Mouse (Mus musculus): ENCODE measurements around the gene Tspo2. TPM values are rescaled to one million over a fixed set of nuclear protein-coding genes. Genes with fewer than 3 reads are reported as not detected.
"Not testable (repeated sequence)": the region's sequence is repeated elsewhere in the genome, so short reads cannot be mapped to it uniquely, and the experiment has no call there.

The Tspo2 gene
- 1.8 and 3.0 TPM in 2 replicates for polyA plus RNA-seq (2015; fragmentation: Nextera tagmentation; extraction: Ambion mirVana)

DNA sequence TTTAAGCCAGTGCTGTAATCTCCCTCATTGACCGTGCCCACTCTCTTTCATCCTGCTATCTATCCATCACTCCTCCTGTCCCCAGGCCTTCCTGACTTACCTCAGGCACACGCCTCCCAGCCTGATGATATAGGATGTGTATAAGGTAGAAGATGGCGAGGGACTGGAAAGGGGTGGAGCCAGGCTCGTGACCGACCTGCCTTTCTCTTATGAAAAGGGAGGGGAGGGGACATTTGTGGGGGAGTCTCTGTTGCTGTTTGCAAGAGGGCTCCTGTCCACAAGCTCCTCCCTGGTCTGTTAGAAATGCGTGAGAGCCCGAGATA is at the start of gene Tspo2:
TSS of gene Tspo2 (minus strand) at position 170 of the 323 bp plus-strand sequence.
- H3K9ac ChIP-seq, result no peak within 1 kb of the TSS
- no peak for ATAC-seq (ENCODE audit: insufficient number of reproducible peaks, low FRiP score, low TSS enrichment, low read depth)
- no peak within 1 kb of the TSS for H3K4me3 ChIP-seq
- H3K4me2 ChIP-seq, result no peak within 1 kb of the TSS
- no peaks in the 10 kb centered on the region for H3K4me1 ChIP-seq
- no peak within 1 kb of the TSS for H3K27ac ChIP-seq
- H3K36me3 ChIP-seq, result no peaks in the 10 kb centered on the region
- WGBS, result 54% methylated on average over 7 of the region's 7 CpGs
- no peaks in the 10 kb centered on the region for H3K27me3 ChIP-seq
- no peaks in the 10 kb centered on the region for H3K9me3 ChIP-seq

DNA sequence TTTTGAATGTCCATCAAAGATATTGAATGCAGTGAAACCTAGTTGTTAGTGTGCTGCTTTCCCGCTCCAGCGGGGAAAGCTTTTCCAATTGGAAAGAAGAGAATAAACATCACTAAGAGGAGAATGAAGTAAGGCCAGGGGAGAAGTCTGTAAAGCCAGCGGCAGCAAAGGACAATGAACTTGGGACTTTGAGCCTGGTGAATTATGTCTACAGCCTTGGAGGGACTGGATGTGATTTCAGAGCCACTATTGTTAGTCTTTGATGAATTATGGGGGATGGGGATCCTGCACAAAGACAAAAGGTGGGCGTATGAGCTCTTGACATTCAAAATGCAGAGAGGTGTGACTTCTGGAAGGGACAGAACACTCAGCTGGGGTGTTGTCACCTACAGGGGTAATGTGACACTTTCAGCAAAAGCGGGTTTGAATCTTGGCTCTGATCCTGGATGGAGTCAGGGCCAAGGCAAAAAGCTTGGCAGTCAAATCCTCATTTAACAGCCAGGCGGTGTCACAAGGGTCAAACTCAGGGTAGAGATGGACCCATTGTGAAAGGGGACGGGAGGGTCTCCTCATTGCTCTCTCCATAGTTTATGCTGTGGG is 49.6 kb upstream of the Tspo2 start:
- Histone ChIP-seq H3K27me3 (no peaks in the 10 kb centered on the region), H3K36me3 (no peaks in the 10 kb centered on the region), H3K9ac (no peak overlapping the region), H3K4me2 (no peak overlapping the region), H3K27ac (no peak overlapping the region), H3K9me3 (no peaks in the 10 kb centered on the region), H3K4me1 (no peaks in the 10 kb centered on the region), H3K4me3 (no peak overlapping the region)
- no peak for ATAC-seq (ENCODE audit: insufficient number of reproducible peaks, low FRiP score, low TSS enrichment, low read depth)
- 70% methylated on average over 7 of the region's 7 CpGs for WGBS

DNA sequence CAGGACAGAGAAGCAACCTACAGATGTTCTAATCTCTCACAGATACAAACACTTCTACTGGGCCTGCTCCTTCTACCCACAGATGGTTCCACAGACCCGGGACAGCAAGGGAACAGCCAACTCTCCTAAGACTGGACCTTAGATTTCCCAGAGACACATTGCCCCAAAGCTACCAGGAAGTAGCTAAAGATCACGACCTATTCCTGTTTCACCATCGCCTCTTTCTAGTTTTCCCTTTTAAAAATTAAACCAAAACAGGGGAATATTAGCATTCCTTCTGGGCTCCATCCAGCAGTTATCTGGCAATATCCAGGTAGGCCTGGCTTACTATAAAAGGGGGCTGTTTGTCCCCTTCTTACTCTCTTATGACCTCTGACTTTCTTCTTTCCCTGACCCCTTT is 46.7 kb upstream of the Tspo2 start:
- Histone ChIP-seq H3K27me3 (no peaks in the 10 kb centered on the region), H3K4me1 (no peaks in the 10 kb centered on the region), H3K27ac (no peak overlapping the region), H3K9ac (no peak overlapping the region), H3K4me3 (no peak overlapping the region), H3K36me3 (no peaks in the 10 kb centered on the region), H3K4me2 (no peak overlapping the region), H3K9me3 (no peaks in the 10 kb centered on the region)
- ATAC-seq (ENCODE audit: insufficient number of reproducible peaks, low FRiP score, low TSS enrichment, low read depth), result no peak
- 74% methylated on average over 3 of the region's 3 CpGs for WGBS

DNA sequence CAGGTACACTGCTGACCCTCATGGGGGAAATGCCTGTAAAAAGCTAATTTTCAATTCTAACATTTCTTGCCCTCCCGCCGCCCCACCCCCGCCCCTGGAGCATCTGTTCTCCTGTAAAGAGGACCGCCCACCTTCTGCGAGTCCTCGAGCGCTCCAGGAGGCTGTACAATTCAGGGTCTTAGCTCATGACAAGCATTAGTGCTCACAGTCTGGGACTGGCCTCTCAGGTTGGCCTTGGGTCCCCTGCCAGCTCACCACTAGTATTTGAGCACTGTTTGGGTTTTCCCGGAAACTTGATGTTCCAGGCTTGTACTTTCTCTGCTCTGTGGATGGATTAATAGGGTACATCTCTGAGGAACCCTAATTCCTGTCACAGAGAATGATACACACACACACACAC is 42.7 kb upstream of the Tspo2 start:
- H3K27me3 ChIP-seq, result no peaks in the 10 kb centered on the region
- H3K9me3 ChIP-seq, result no peaks in the 10 kb centered on the region
- no peak overlapping the region for H3K27ac ChIP-seq
- no peak overlapping the region for H3K4me2 ChIP-seq
- no peak overlapping the region for H3K9ac ChIP-seq
- no peaks in the 10 kb centered on the region for H3K4me1 ChIP-seq
- 45% methylated on average over 8 of the region's 8 CpGs for WGBS
- no peak overlapping the region for H3K4me3 ChIP-seq
- ATAC-seq (ENCODE audit: insufficient number of reproducible peaks, low FRiP score, low TSS enrichment, low read depth), result no peak
- H3K36me3 ChIP-seq, result no peaks in the 10 kb centered on the region

DNA sequence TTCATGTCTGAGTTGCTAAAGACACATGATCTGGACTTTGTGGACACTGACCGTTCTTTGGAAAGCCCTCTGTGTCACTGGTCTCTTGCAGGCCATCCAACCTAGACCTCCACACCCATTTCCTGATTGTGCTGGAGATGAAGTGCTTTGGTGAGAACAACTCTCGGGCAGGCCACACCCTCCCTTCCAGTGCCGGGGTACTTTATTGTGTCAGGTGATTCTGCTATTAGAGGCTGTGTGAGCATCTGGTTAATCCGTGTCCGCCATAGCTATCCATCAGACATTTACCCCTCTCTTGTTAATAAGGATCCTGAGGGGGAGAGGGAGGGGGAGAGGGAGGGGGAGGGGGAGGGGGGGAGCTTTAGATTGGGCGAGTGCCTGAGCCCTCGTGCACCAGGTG is 42.3 kb upstream of the Tspo2 start:
- 34% methylated on average over 7 of the region's 7 CpGs for WGBS
- H3K4me2 ChIP-seq, result no peak overlapping the region
- no peak for ATAC-seq (ENCODE audit: insufficient number of reproducible peaks, low FRiP score, low TSS enrichment, low read depth)
- H3K9ac ChIP-seq, result no peak overlapping the region
- H3K4me1 ChIP-seq, result no peaks in the 10 kb centered on the region
- H3K27ac ChIP-seq, result no peak overlapping the region
- no peak overlapping the region for H3K4me3 ChIP-seq
- H3K27me3 ChIP-seq, result no peaks in the 10 kb centered on the region
- no peaks in the 10 kb centered on the region for H3K9me3 ChIP-seq
- H3K36me3 ChIP-seq, result no peaks in the 10 kb centered on the region

DNA sequence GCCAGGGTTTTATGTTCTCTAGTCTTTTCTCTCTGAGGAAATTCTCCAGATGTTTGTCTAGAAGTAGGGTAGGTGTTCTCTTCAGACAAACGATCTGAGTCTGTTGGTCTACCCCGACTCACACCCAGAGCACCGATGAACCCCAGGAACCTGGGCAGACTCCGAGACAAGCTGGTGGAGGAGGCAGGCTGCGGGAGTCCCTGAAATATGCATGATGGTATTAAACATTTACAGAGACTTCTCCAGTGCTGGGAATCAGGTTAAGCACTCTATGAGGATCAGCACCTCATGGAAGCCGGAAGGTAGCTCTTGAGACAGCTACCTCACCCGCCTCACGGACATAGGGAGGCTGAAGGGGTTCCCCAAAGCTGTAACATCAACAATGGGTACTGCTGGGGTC is 41.3 kb upstream of the Tspo2 start:
- H3K4me2 ChIP-seq, result no peak overlapping the region
- no peaks in the 10 kb centered on the region for H3K36me3 ChIP-seq
- H3K27ac ChIP-seq, result no peak overlapping the region
- no peaks in the 10 kb centered on the region for H3K27me3 ChIP-seq
- no peaks in the 10 kb centered on the region for H3K9me3 ChIP-seq
- 89% methylated on average over 8 of the region's 8 CpGs for WGBS
- no peak overlapping the region for H3K9ac ChIP-seq
- no peaks in the 10 kb centered on the region for H3K4me1 ChIP-seq
- no peak for ATAC-seq (ENCODE audit: insufficient number of reproducible peaks, low FRiP score, low TSS enrichment, low read depth)
- H3K4me3 ChIP-seq, result no peak overlapping the region

DNA sequence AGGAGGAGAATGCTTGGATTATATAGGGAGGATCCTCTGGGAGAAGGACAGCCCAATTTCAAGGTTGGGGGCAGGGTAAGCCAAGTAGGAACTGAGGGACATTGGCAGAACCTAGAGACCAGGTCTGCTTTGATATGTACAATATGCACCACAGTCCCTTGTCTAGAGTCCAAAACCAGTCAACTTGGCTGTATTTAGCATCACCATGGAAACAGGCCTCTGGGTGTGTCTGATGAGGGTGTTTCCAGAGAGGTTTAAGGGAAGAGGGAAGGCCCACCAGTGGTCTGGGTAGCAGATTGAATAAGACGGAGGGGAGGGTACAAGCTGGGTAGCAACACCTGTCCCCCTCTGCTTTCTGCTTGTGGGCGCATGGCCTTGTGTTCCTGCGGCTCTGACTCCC is 38.1 kb upstream of the Tspo2 start:
- Histone ChIP-seq H3K9ac (no peak overlapping the region), H3K4me3 (no peak overlapping the region), H3K27ac (no peak overlapping the region), H3K4me1 (no peaks in the 10 kb centered on the region), H3K9me3 (no peaks in the 10 kb centered on the region), H3K4me2 (no peak overlapping the region), H3K27me3 (no peaks in the 10 kb centered on the region), H3K36me3 (no peaks in the 10 kb centered on the region)
- no peak for ATAC-seq (ENCODE audit: insufficient number of reproducible peaks, low FRiP score, low TSS enrichment, low read depth)
- 88% methylated on average over 3 of the region's 3 CpGs for WGBS

DNA sequence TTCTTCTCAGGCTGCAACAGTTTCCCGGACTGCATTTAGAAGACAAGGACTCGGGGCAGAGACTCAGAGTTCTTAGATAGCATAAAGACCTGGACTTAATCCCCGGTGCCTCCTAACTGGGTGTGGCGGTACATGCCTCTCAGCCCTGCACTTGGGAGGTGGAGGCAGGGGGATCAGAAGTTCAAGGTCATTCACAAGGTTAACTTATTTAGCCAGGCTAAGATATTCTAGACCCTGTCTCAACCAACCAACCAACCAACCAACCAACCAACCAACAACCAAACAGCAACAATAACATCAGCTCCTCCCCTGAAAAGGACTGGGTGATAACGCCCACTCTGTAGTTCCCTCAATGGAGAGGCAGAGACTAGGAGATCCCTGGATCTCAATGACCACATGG is 32.9 kb upstream of the Tspo2 start:
- no peak for ATAC-seq (ENCODE audit: insufficient number of reproducible peaks, low FRiP score, low TSS enrichment, low read depth)
- no peaks in the 10 kb centered on the region for H3K36me3 ChIP-seq
- 91% methylated on average over 5 of the region's 5 CpGs for WGBS
- no peak overlapping the region for H3K27ac ChIP-seq
- H3K9me3 ChIP-seq, result no peaks in the 10 kb centered on the region
- no peak overlapping the region for H3K4me2 ChIP-seq
- no peaks in the 10 kb centered on the region for H3K27me3 ChIP-seq
- H3K9ac ChIP-seq, result no peak overlapping the region
- H3K4me1 ChIP-seq, result no peaks in the 10 kb centered on the region
- H3K4me3 ChIP-seq, result no peak overlapping the region

DNA sequence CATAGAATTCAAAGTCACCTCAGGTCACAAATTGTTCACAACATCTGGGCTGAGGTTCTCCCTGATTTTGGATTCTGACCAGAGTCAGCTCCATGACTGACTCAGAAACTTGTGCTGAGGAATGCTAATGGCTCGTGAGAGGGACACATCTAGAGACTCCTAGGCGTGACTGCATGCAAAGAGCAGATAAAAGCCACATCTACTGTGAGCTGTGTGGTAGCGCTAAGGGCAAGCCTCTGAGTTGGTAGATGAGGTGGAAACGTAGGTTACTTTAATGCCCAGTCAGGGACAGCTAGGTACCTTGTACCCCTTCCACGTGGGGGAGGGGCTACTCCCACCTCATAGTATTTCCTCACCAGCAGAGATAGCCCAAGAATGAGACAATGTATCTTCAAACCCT is 32.4 kb upstream of the Tspo2 start:
- Histone ChIP-seq H3K27ac (no peak overlapping the region), H3K9me3 (no peaks in the 10 kb centered on the region), H3K4me3 (no peak overlapping the region), H3K4me2 (no peak overlapping the region), H3K4me1 (no peaks in the 10 kb centered on the region), H3K9ac (no peak overlapping the region), H3K36me3 (no peaks in the 10 kb centered on the region), H3K27me3 (no peaks in the 10 kb centered on the region)
- no peak for ATAC-seq (ENCODE audit: insufficient number of reproducible peaks, low FRiP score, low TSS enrichment, low read depth)
- WGBS, result 79% methylated on average over 5 of the region's 5 CpGs

DNA sequence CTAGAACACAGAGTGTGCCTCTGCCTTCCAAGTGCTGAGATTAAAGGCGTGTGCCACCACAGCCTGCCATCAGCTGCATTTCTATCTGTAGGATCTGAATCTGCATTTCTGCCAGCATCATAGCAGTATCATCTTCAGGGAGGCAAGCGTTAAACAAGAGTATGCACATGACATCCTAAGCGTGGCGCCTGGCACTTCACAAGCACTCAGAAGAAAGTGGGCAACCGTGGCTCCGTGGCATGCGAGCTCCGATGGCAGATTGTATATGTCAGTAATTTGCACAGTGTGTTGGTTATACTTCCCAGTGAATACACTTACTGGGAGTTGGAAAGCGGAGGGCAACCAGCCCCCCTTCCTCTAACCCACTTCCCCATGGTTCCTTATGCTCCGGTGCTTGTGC is 28.6 kb upstream of the Tspo2 start:
- no peak overlapping the region for H3K27ac ChIP-seq
- H3K36me3 ChIP-seq, result no peaks in the 10 kb centered on the region
- H3K4me1 ChIP-seq, result no peaks in the 10 kb centered on the region
- no peak overlapping the region for H3K4me3 ChIP-seq
- H3K9ac ChIP-seq, result no peak overlapping the region
- H3K27me3 ChIP-seq, result no peaks in the 10 kb centered on the region
- no peaks in the 10 kb centered on the region for H3K9me3 ChIP-seq
- no peak for ATAC-seq (ENCODE audit: insufficient number of reproducible peaks, low FRiP score, low TSS enrichment, low read depth)
- no peak overlapping the region for H3K4me2 ChIP-seq
- WGBS, result 85% methylated on average over 10 of the region's 10 CpGs

DNA sequence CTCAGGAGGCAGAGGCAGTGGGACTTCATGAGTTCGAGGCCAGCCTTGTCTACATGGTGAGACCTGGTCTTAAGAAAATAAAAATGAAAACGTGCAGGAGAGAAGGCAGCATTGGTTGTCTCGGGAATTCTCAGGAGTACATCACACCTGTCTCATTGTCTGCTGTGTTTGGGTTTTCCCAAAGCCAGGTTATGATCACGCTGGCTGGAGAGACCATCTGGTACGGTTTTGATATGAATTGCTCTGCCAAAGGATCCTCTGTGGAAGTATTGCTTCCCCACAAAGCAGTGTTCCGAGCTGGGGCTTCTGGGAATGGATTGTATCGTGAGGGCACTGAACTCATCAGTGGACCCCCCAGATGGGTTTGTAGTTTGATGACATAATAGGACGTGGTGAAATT is 24.1 kb upstream of the Tspo2 start:
- no peak for ATAC-seq (ENCODE audit: insufficient number of reproducible peaks, low FRiP score, low TSS enrichment, low read depth)
- Histone ChIP-seq H3K9me3 (no peaks in the 10 kb centered on the region), H3K4me3 (no peak overlapping the region), H3K27me3 (no peaks in the 10 kb centered on the region), H3K4me2 (no peak overlapping the region), H3K27ac (no peak overlapping the region), H3K9ac (no peak overlapping the region), H3K36me3 (no peaks in the 10 kb centered on the region), H3K4me1 (no peaks in the 10 kb centered on the region)
- WGBS, result 82% methylated on average over 8 of the region's 8 CpGs

DNA sequence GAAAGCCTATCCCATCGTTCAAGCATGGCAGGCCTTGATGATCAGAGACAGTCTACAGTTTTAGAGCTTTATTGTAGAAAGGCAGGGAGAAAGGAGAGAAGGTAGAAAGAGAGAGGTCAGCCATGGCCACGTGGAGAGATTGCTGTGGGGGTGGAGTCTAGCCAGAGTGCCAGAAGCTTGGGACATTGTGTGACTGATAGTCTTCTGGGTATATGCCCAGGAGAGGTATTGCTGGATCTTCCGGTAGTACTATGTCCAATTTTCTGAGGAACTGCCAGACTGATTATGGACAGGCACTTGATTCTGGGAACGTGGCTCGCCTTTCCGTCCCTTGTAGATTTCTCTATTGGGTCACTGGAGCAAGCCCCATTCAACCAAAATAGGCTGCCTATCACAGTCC is 23.0 kb upstream of the Tspo2 start:
- not testable (repeated sequence) for H3K9ac ChIP-seq

More for the DNA sequence above, 23.0 kb upstream of the Tspo2 start:
- WGBS, result 83% methylated on average over 6 of the region's 6 CpGs
- not testable (repeated sequence) for H3K27ac ChIP-seq; H3K36me3 ChIP-seq; H3K27me3 ChIP-seq; H3K9me3 ChIP-seq; H3K4me1 ChIP-seq; H3K4me3 ChIP-seq; H3K4me2 ChIP-seq; ATAC-seq (ENCODE audit: insufficient number of reproducible peaks, low FRiP score, low TSS enrichment, low read depth)
